Mouse (Mus musculus) heart, postnatal 0 days (tissue): ENCODE data around the gene S100a5. TPM values are rescaled to one million over a fixed set of nuclear protein-coding genes. Genes with fewer than 3 reads are reported as not detected.
A peak's percentile ranks its signal among the peaks of the same experiment; 100 is the strongest.

ENCODE experiments used
- ATAC-seq: fragments of 200-750 bp; cut with Nextera tagmentation; 2 replicates; pipeline ENCODE4 v1.8.0; 2017; ENCODE audit warnings: low read depth, moderate number of reproducible peaks, moderate library complexity; ENCODE audit not compliant: insufficient read depth
- DNase-seq: peaks from one replicate; pipeline ENCODE4 v3.0.0-alpha.2; 2016; ENCODE audit warnings: low spot score
- H3K27ac ChIP-seq: fragments of 300-500 bp; sonication (generic); 2 replicates; pipeline ENCODE4 v1.5.1; 2014; ENCODE audit warnings: low read depth, mild to moderate bottlenecking
- H3K27me3 ChIP-seq: fragments of 300-500 bp; sonication (generic); 2 replicates; pipeline ENCODE4 v1.6.1; 2014; ENCODE audit warnings: low read length, mixed read lengths; ENCODE audit not compliant: control insufficient read depth, insufficient read depth
- H3K36me3 ChIP-seq: fragments of 300-500 bp; sonication (generic); replicated peaks from 2 replicates; pipeline ENCODE4 v1.6.1; 2014; ENCODE audit warnings: low read length, mixed read lengths; ENCODE audit not compliant: control insufficient read depth, insufficient read depth
- H3K4me1 ChIP-seq: fragments of 300-500 bp; sonication (generic); 2 replicates; pipeline ENCODE4 v1.6.1; 2014; ENCODE audit warnings: antibody characterized with exemption; ENCODE audit not compliant: control insufficient read depth, insufficient read depth
- H3K4me2 ChIP-seq: fragments of 300-500 bp; sonication (generic); 2 replicates; pipeline ENCODE4 v1.6.1; 2014; ENCODE audit warnings: low read depth, mild to moderate bottlenecking, low read length, moderate library complexity
- H3K4me3 ChIP-seq: fragments of 300-500 bp; sonication (generic); 2 replicates; pipeline ENCODE4 v1.5.1; 2014; ENCODE audit warnings: low read depth, low read length
- H3K9ac ChIP-seq: fragments of 300-500 bp; sonication (generic); replicated peaks from 2 replicates; pipeline ENCODE4 v1.6.1; 2014; ENCODE audit warnings: low read depth, low read length, mixed read lengths
- H3K9me3 ChIP-seq: fragments of 300-500 bp; sonication (generic); replicated peaks from 2 replicates; pipeline ENCODE4 v1.6.1; 2016; ENCODE audit warnings: low read length; ENCODE audit not compliant: control insufficient read depth
- CTCF ChIP-seq: IDR thresholded peaks from 2 replicates; pipeline ENCODE4 v1.5.1; 2016; ENCODE audit warnings: antibody characterized with exemption, control low read depth, low read depth
- EP300 ChIP-seq: IDR thresholded peaks from 2 replicates; pipeline ENCODE4 v1.6.1; 2016; ENCODE audit warnings: antibody characterized with exemption, low read depth
- WGBS: fragments of 180-500 bp; shearing (Covaris S2); extraction: QIAGEN DNeasy Blood & Tissue Kit; methylation state at CpG from one replicate; pipeline ENCODE4 v1.1.7; 2014; 5-methylcytosine and 5-hydroxymethylcytosine counted together
- polyA plus RNA-seq: library from polyadenylated mRNA; unstranded; fragments of >200 nt; fragmentation: Nextera tagmentation; extraction: Ambion mirVana; gene quantifications from 2 replicates; pipeline ENCODE4 v1.2.1, GENCODE M21; 2015
- total RNA-seq: library from RNA; depleted of rRNA; stranded (reverse); fragments of >200 nt; gene quantifications from 2 replicates; pipeline ENCODE4 v1.2.3, GENCODE M21; 2014; ENCODE audit warnings: low replicate concordance

Gene S100a5
- total and polyA plus RNA-seq, 2 experiments from 2014 or later = not detected

- H3K27me3 ChIP-seq = no peaks in the 10 kb centered on the region
- ATAC-seq = no peak
- TF ChIP-seq CTCF = no peak
- no peak for TF ChIP-seq EP300
Measured at GRCm38 (mm10) chr3:90638511-90639275, 30.4 kb downstream of the S100a5 start.

GRCm38 (mm10) chr3:90639511-90640154 is 31.3 kb downstream of the S100a5 start:
- no peak for ATAC-seq
- Histone ChIP-seq H3K27me3 (no peaks in the 10 kb centered on the region), H3K9me3 (no peaks in the 10 kb centered on the region), H3K4me3 (no peak overlapping the region), H3K9ac (no peak overlapping the region), H3K36me3 (no peaks in the 10 kb centered on the region), H3K4me2 (no peak overlapping the region), H3K27ac (no peak overlapping the region), H3K4me1 (no peaks in the 10 kb centered on the region)
- WGBS = 49% methylated on average over 7 of the region's 7 CpGs
- no peak for DNase-seq
- no peak for TF ChIP-seq EP300
- peak; percentile 64 for TF ChIP-seq CTCF

More at GRCm38 (mm10) chr3:90638511-90639275, 30.4 kb downstream of the S100a5 start:
- Histone ChIP-seq H3K27ac (no peak overlapping the region), H3K4me3 (no peak overlapping the region), H3K36me3 (no peaks in the 10 kb centered on the region), H3K4me1 (no peaks in the 10 kb centered on the region), H3K9ac (no peak overlapping the region), H3K9me3 (no peaks in the 10 kb centered on the region), H3K4me2 (no peak overlapping the region)
- 42% methylated on average over 1 of the region's 1 CpGs for WGBS
- no peak for DNase-seq

- Histone ChIP-seq H3K9me3 (no peaks in the 10 kb centered on the region), H3K4me3 (no peak overlapping the region), H3K27me3 (no peaks in the 10 kb centered on the region), H3K27ac (no peak overlapping the region), H3K4me2 (no peak overlapping the region), H3K36me3 (no peaks in the 10 kb centered on the region), H3K9ac (no peak overlapping the region), H3K4me1 (no peaks in the 10 kb centered on the region)
- TF ChIP-seq CTCF (no peak), EP300 (no peak)
- WGBS = 66% methylated on average over 7 of the region's 7 CpGs
- no peak for DNase-seq
- ATAC-seq = no peak
Measured at GRCm38 (mm10) chr3:90640981-90641380, 32.7 kb downstream of the S100a5 start.

- H3K4me1 ChIP-seq = no peaks in the 10 kb centered on the region
- ATAC-seq = no peak
- no peak for DNase-seq
- TF ChIP-seq CTCF (peak; percentile 47), EP300 (no peak)
- H3K9ac ChIP-seq = no peak overlapping the region
- H3K27ac ChIP-seq = no peak overlapping the region
- H3K9me3 ChIP-seq = no peaks in the 10 kb centered on the region
- 41% methylated on average over 3 of the region's 3 CpGs for WGBS
- H3K4me2 ChIP-seq = no peak overlapping the region
- H3K27me3 ChIP-seq = no peaks in the 10 kb centered on the region
- no peak overlapping the region for H3K4me3 ChIP-seq
- H3K36me3 ChIP-seq = no peaks in the 10 kb centered on the region
Measured at GRCm38 (mm10) chr3:90644220-90644619, 35.9 kb downstream of the S100a5 start.

GRCm38 (mm10) chr3:90647291-90647690 is 39.0 kb downstream of the S100a5 start:
- no peak overlapping the region for H3K4me2 ChIP-seq
- 61% methylated on average over 1 of the region's 1 CpGs for WGBS
- H3K9me3 ChIP-seq = no peaks in the 10 kb centered on the region
- H3K4me3 ChIP-seq = no peak overlapping the region
- H3K36me3 ChIP-seq = no peaks in the 10 kb centered on the region
- H3K27ac ChIP-seq = no peak overlapping the region
- H3K4me1 ChIP-seq = no peaks in the 10 kb centered on the region
- DNase-seq (no peak), ATAC-seq (no peak)
- TF ChIP-seq CTCF = no peak
- no peak for TF ChIP-seq EP300
- no peak overlapping the region for H3K9ac ChIP-seq
- no peaks in the 10 kb centered on the region for H3K27me3 ChIP-seq
